Mouse (Mus musculus): ENCODE data around the gene Zfp874a. TPM values are rescaled to one million over a fixed set of nuclear protein-coding genes. Genes with fewer than 3 reads are reported as not detected.
A peak's percentile ranks its signal among the peaks of the same experiment; 100 is the strongest.
"Not testable (repeated sequence)": the region's sequence is repeated elsewhere in the genome, so short reads cannot be mapped to it uniquely, and the experiment has no call there.

Zfp874a gene
- polyA plus RNA-seq, 1 experiment: 0.75 TPM

GRCm38 (mm10) chr13:67415759-67416158, 35.7 kb downstream of the Zfp874a start:
- H3K36me3 ChIP-seq (ENCODE audit: control insufficient read depth, insufficient read depth): no peaks in the 10 kb centered on the region
- no peak overlapping the region for H3K4me3 ChIP-seq (ENCODE audit: insufficient read depth, poor library complexity, severe bottlenecking)
- no peaks in the 10 kb centered on the region for H3K79me3 ChIP-seq (ENCODE audit: low read depth)
- no peak overlapping the region for H3ac ChIP-seq (ENCODE audit: control insufficient read depth, insufficient read length, low read depth)
- no peaks in the 10 kb centered on the region for H3K27me3 ChIP-seq (ENCODE audit: control insufficient read depth, insufficient read depth, insufficient read length)
- no peaks in the 10 kb centered on the region for H3K79me2 ChIP-seq (ENCODE audit: control insufficient read depth, insufficient read depth)
- TF ChIP-seq MAX (IDR thresholded peaks at IDR 0.05) (no peak), FOSL1 (IDR thresholded peaks at IDR 0.05; ENCODE audit: insufficient read depth, low read length, poor library complexity, severe bottlenecking) (no peak), USF1 (IDR thresholded peaks at IDR 0.05; ENCODE audit: low read depth) (no peak), CTCF (IDR thresholded peaks at IDR 0.05; ENCODE audit: control insufficient read depth, insufficient read depth, insufficient read length) (no peak), CEBPB (IDR thresholded peaks at IDR 0.05; ENCODE audit: low read depth) (no peak), MYOG (IDR thresholded peaks at IDR 0.05; ENCODE audit: control insufficient read depth, extremely low read depth, insufficient read length) (no peak), MYOD1 (IDR thresholded peaks at IDR 0.05; ENCODE audit: control insufficient read depth, insufficient read length, low read depth) (no peak)

- not testable (repeated sequence) for H3K27me3 ChIP-seq (ENCODE audit: control insufficient read depth, insufficient read depth, insufficient read length); H3ac ChIP-seq (ENCODE audit: control insufficient read depth, insufficient read length, low read depth); H3K4me3 ChIP-seq (ENCODE audit: insufficient read depth, poor library complexity, severe bottlenecking); H3K79me2 ChIP-seq (ENCODE audit: control insufficient read depth, insufficient read depth); H3K79me3 ChIP-seq (ENCODE audit: low read depth); H3K36me3 ChIP-seq (ENCODE audit: control insufficient read depth, insufficient read depth)
These were observed 37.8 kb downstream of the Zfp874a start for GRCm38 (mm10) chr13:67413634-67414033.

- H3K79me2 ChIP-seq (ENCODE audit: control insufficient read depth, insufficient read depth); H3K79me3 ChIP-seq (ENCODE audit: low read depth); H3K27me3 ChIP-seq (ENCODE audit: control insufficient read depth, insufficient read depth, insufficient read length); H3K36me3 ChIP-seq (ENCODE audit: control insufficient read depth, insufficient read depth): not testable (repeated sequence)
- H3ac ChIP-seq (ENCODE audit: control insufficient read depth, insufficient read length, low read depth): peak within 1 kb of the TSS; percentile 49
- peak within 1 kb of the TSS; percentile 21 for H3K4me3 ChIP-seq (ENCODE audit: insufficient read depth, poor library complexity, severe bottlenecking)
These were observed 52.1 kb downstream of the Zfp874a start, which contains the start of gene Zfp429 for GRCm38 (mm10) chr13:67399183-67399903. Gene Zfp429 (minus strand): TSS chr13:67399819.

- not testable (repeated sequence) for H3K27me3 ChIP-seq (ENCODE audit: control insufficient read depth, insufficient read depth, insufficient read length); H3ac ChIP-seq (ENCODE audit: control insufficient read depth, insufficient read length, low read depth); H3K79me2 ChIP-seq (ENCODE audit: control insufficient read depth, insufficient read depth); H3K79me3 ChIP-seq (ENCODE audit: low read depth); H3K36me3 ChIP-seq (ENCODE audit: control insufficient read depth, insufficient read depth); H3K4me3 ChIP-seq (ENCODE audit: insufficient read depth, poor library complexity, severe bottlenecking)
These were observed 75.2 kb downstream of the Zfp874a start for GRCm38 (mm10) chr13:67376255-67376654.

GRCm38 (mm10) chr13:67375050-67375911, 76.1 kb downstream of the Zfp874a start, which contains the start of the genes Gm28041 and Zfp456:
Gene Gm28041 (minus strand): TSS chr13:67375733.
Gene Zfp456 (minus strand): TSS chr13:67375810.
- H3K4me3 ChIP-seq (ENCODE audit: insufficient read depth, poor library complexity, severe bottlenecking): peak within 1 kb of the TSS; percentile 21
- not testable (repeated sequence) for H3K79me2 ChIP-seq (ENCODE audit: control insufficient read depth, insufficient read depth); H3K79me3 ChIP-seq (ENCODE audit: low read depth); H3ac ChIP-seq (ENCODE audit: control insufficient read depth, insufficient read length, low read depth); H3K27me3 ChIP-seq (ENCODE audit: control insufficient read depth, insufficient read depth, insufficient read length); H3K36me3 ChIP-seq (ENCODE audit: control insufficient read depth, insufficient read depth)

Other genes starting within 250 kb of the Zfp874a start
- gene Zfp458, start 173.2 kb downstream of the Zfp874a start, polyA plus RNA-seq (2012; fragmentation: generic; extraction: Trizol): 0.32 TPM
- gene Zfp457, start 145.1 kb downstream of the Zfp874a start, polyA plus RNA-seq (2012; fragmentation: generic; extraction: Trizol): 0.12 TPM
- 0.54 TPM for gene Zfp595, start 119.1 kb downstream of the Zfp874a start, polyA plus RNA-seq (2012; fragmentation: generic; extraction: Trizol)
- 0.90 TPM for gene Gm28044, start 91.1 kb downstream of the Zfp874a start, polyA plus RNA-seq (2012; fragmentation: generic; extraction: Trizol)
- gene Zfp953, start 91.0 kb downstream of the Zfp874a start, polyA plus RNA-seq (2012; fragmentation: generic; extraction: Trizol): 0.16 TPM
- 0.88 TPM for gene Gm28041, start 75.9 kb downstream of the Zfp874a start, polyA plus RNA-seq (2012; fragmentation: generic; extraction: Trizol)
- gene Zfp456, start 75.8 kb downstream of the Zfp874a start, polyA plus RNA-seq (2012; fragmentation: generic; extraction: Trizol): 0.06 TPM
- gene Zfp429, start 51.8 kb downstream of the Zfp874a start, polyA plus RNA-seq (2012; fragmentation: generic; extraction: Trizol): 1.4 TPM
- not detected for gene Zfp459, start 30.2 kb downstream of the Zfp874a start, polyA plus RNA-seq (2012; fragmentation: generic; extraction: Trizol)
- 1.4 TPM for gene Zfp874b, start 32.6 kb upstream of the Zfp874a start, polyA plus RNA-seq (2012; fragmentation: generic; extraction: Trizol)
- 1.3 TPM for gene Zfp58, start 48.9 kb upstream of the Zfp874a start, polyA plus RNA-seq (2012; fragmentation: generic; extraction: Trizol)
- not detected for gene Gm26965, start 74.5 kb upstream of the Zfp874a start, polyA plus RNA-seq (2012; fragmentation: generic; extraction: Trizol)
- gene Zfp87, start 74.6 kb upstream of the Zfp874a start, polyA plus RNA-seq (2012; fragmentation: generic; extraction: Trizol): 13.1 TPM
- 1.1 TPM for gene Zfp748, start 102.2 kb upstream of the Zfp874a start, polyA plus RNA-seq (2012; fragmentation: generic; extraction: Trizol)
- gene Zfp729b, start 158.1 kb upstream of the Zfp874a start, polyA plus RNA-seq (2012; fragmentation: generic; extraction: Trizol): 0.94 TPM
- gene Gm49345, start 186.1 kb upstream of the Zfp874a start, polyA plus RNA-seq (2012; fragmentation: generic; extraction: Trizol): 0.23 TPM
- gene Zfp729a, start 186.2 kb upstream of the Zfp874a start, polyA plus RNA-seq (2012; fragmentation: generic; extraction: Trizol): 0.68 TPM
- gene Zfp738, start 235.4 kb upstream of the Zfp874a start, polyA plus RNA-seq (2012; fragmentation: generic; extraction: Trizol): 0.73 TPM

All from C2C12 (cell line).